Mouse (Mus musculus) testis, postnatal 10 days (tissue): ENCODE results near the gene Tas1r3.
A peak's percentile ranks its signal among the peaks of the same experiment; 100 is the strongest.

Experiments used
- DNase-seq: peaks from one replicate; pipeline ENCODE4 v3.0.0; 2021; ENCODE audit warnings: low spot score

Tas1r3 gene

GRCm38 (mm10) chr4:155841003-155841454 is 22.1 kb downstream of the Tas1r3 start:
- DNase-seq = peak; percentile 74

GRCm38 (mm10) chr4:155840076-155841002 is 22.8 kb downstream of the Tas1r3 start:
- no peak for DNase-seq

GRCm38 (mm10) chr4:155839483-155839910 is 23.7 kb downstream of the Tas1r3 start, which contains the start of gene Mxra8:
Mxra8 (plus strand) TSS chr4:155839680.
- peak; percentile 86 for DNase-seq

GRCm38 (mm10) chr4:155838187-155839153 is 24.7 kb downstream of the Tas1r3 start:
- DNase-seq = peak; percentile 58

DNA sequence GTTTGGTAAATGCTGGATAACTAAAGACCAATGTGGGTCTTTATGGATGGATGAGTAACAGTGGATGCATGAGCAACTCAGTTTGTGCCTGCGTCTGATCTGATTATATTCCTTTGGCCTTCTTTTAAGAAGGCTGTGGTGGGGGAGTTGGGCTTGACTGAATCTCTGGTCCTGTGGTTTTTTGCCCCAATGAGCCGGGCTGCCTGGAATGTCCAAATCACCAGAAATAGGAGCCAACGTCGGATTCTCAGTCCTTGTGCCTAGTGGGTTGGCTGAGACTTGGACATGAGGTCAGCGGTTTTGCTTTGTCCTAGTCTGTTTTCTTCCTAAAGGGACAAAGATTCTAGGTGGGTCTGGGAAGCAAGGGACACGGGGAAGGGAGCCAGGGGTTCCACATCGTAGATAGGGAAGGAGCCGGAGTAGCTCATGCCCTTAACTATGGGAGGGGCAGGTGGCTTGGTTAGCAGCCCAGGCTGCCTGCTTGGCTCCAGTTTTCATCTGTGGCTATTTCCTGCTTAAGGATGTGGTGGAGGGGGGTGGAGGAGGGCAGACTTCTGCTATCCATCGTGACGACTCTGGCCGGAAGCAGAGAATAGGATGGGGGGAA is 25.7 kb downstream of the Tas1r3 start:
- DNase-seq = peak; percentile 46

GRCm38 (mm10) chr4:155833836-155834235 is 29.3 kb downstream of the Tas1r3 start:
- peak; percentile 88 for DNase-seq

DNA sequence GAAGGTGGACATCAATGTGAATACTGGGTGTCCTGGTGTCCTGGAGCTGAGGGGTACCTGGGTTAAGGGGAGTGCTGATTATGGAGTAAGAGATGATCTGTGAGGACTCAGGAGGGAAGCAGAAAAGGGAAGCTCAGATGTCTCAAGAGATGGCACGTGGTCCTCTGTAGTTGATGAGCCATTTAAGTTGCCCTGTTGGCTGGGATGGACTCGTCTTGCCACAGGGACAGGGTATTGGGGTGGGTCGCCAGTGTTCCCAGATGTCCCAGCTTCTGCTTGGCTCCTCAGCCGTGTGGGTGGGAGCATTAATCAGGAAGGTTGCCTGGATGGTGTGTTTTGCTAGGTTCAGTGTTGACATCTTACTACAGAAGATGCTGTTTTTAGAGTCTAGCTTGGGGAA is 29.9 kb downstream of the Tas1r3 start:
- peak; percentile 38 for DNase-seq

DNA sequence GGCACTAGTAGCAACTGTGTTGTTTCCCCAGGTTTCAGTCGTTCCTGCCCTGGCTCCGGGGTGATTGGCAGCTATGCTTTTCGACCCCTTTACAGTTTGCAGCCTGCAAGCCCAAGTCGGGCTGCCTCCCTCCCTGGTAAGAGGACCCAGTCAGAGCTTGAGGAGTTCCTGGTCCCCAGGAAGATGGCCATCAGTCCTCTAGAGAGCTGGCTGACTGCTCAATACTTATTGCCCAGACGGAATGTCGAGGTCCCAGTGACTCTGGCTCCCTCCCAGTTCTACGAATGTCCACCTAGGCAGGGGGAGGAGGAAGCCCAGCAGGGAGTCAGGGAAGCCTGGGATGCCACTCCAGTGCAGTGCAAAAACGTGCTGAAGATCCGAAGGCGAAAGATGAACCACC is 30.8 kb downstream of the Tas1r3 start:
- peak; percentile 45 for DNase-seq

DNA sequence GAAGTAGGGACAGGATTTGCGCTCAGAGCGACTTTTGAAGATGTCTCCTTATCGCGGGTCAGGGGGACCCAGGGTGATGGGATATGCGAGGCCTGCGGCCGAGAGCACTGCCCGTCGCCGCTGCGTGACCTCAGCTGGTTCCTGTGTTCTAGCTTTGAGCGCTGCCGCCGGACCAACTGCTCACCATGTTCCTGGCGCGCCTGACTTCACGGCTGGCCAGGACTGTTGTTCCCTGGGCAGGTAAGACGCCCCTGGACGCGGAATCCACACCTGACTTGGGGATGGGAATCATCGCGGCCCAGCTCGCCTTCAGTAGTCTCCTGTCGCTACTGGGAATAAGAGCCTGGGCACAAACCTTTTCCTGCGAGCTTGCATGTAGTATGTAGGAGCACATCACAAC is 31.3 kb downstream of the Tas1r3 start:
- peak; percentile 62 for DNase-seq

GRCm38 (mm10) chr4:155831205-155831766 is 31.9 kb downstream of the Tas1r3 start, which contains the start of gene Aurkaip1:
Aurkaip1 (plus strand) TSS chr4:155831272.
- peak; percentile 98 for DNase-seq

DNA sequence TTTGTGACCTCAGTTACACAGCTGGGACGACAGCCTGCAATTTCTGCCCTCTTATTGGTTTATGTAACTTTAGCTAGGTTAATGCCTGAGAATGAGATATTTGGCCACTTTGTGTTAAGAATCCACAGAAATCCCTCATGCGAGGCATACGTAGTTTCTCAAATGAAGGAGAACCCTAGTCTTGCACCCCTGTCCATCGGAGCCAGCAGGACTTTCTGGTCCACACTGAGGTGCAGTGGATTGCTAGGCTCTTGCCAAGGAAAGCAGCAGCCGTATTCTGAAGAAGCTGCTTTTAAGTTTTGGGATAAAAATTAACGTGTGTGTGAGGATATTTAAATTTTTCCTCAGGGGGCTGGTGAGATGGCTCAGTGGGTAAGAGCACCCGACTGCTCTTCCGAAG is 32.6 kb downstream of the Tas1r3 start:
- no peak for DNase-seq

GRCm38 (mm10) chr4:155829866-155830265 is 33.3 kb downstream of the Tas1r3 start:
- DNase-seq = no peak

DNA sequence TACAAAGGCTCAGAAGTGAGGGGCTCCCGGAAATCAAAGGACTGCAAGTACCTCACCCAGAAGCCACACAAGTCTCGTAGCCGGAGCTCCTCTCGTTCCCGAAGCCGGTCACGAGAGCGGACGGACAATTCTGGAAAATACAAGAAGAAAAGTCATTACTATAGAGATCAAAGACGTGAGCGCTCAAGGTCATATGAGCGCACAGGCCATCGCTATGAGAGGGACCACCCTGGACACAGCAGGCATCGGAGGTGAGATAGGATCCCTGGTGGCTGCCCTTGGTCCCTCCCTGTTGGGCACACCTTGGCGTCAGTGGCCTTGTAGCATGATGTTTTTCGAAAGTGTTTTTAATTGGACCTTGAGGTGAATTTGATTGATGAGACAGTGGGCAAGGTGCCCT is 39.7 kb downstream of the Tas1r3 start:
- no peak for DNase-seq

- DNase-seq = no peak
Measured at GRCm38 (mm10) chr4:155821025-155821424, 42.1 kb downstream of the Tas1r3 start.

GRCm38 (mm10) chr4:155817533-155817932 is 45.6 kb downstream of the Tas1r3 start:
- DNase-seq = no peak

GRCm38 (mm10) chr4:155812665-155813181 is 50.4 kb downstream of the Tas1r3 start:
- DNase-seq = peak; percentile 70

DNA sequence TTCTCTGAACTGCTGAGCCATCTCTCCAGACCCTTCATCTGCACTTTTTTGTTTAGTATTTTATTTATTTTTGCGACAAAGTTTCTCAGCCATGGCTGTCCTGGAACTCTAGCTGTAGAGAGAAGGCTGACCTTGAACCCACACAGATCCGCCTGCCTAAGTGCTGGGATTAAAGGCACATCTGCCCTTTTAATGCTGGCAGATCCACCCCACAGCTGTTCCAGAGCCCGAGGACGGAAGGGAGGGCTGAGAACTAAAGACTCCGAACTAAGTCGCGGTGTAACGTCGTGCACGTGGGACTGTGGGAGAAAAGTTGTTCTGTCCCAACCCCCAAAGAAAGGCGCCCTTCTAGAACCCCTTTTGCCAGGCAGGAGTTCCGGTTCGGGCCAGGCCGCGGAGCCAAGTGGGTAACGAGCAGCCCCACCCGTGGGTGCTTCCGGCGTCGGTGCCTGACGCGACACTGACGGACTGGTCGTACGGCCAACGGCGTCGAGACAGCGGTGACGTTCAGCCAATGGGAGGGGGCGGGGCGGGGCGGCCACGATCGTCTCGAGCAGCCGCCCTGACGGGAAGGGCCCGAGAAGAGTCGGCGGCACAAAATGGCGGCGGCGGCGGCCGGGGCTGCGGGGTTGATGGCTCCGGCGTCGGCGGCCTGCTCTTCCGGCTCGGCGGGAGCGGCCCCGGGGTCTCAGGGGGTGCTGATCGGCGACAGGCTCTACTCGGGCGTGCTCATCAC is 51.1 kb downstream of the Tas1r3 start, which contains the start of gene Ccnl2:
Gene Ccnl2 (plus strand): TSS at position 561 of the 736 bp plus-strand sequence.
- DNase-seq = peak; percentile 91
